Mouse (Mus musculus): ENCODE results near the gene Elobl.

Elobl gene

GRCm38 (mm10) chr11:88986616-88987015, 19.9 kb upstream of the Elobl start:
- no peak for DNase-seq (ENCODE audit: low spot score)

DNA sequence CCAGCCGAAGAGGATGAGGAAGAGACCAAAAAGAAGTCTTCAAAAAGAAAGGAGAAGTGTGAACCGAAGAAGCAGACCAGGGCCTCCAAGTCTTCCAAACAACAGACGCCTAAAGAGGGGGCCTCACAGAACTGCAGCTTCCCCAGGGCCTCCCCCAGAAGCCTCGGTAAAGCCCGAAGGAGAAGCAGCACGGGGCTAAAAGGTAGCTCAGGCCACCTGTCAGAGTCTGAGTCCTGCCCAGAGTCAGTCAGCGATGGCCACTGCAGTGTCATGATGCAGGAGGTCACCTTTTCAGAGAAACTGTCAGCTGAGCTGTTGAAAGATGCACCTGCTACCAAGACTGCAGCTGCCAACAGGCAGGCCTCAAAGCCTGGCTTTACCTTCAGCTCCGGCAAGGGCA, 14.6 kb upstream of the Elobl start:
- DNase-seq (ENCODE audit: low spot score), result no peak

GRCm38 (mm10) chr11:88977188-88977587, 10.5 kb upstream of the Elobl start:
- DNase-seq (ENCODE audit: low spot score), result no peak

- no peak for DNase-seq (ENCODE audit: low spot score)
These were observed 9.6 kb upstream of the Elobl start for GRCm38 (mm10) chr11:88976320-88976719.

- peak; percentile 71 for DNase-seq (ENCODE audit: low spot score)
These were observed 7.3 kb upstream of the Elobl start for GRCm38 (mm10) chr11:88973776-88974701.

GRCm38 (mm10) chr11:88970202-88970732, 3.5 kb upstream of the Elobl start, which contains the start of gene Coil:
Gene Coil, plus strand, starts transcription at chr11:88970252.
- DNase-seq (ENCODE audit: low spot score), result no peak

DNA sequence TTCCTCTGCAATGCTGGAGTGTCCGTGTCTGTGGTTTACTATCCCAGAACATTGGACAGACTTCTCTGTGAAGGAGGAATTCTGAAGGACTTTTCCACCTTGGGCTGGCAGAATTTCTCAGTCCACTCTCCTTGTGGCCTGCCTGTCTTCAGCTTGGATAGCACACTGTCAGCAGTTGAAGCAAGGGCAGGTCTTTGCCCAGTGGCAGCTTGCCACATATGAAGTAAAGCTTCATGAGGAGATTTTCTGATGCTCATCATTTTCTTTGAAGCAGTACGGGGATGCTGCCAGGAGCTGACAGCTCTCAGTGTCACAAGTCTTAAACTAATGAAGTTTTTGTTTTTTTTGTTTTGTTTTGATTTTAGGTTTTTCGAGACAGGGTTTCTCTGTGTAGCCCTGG, 7.9 kb downstream of the Elobl start:
- no peak for DNase-seq (ENCODE audit: low spot score)

DNA sequence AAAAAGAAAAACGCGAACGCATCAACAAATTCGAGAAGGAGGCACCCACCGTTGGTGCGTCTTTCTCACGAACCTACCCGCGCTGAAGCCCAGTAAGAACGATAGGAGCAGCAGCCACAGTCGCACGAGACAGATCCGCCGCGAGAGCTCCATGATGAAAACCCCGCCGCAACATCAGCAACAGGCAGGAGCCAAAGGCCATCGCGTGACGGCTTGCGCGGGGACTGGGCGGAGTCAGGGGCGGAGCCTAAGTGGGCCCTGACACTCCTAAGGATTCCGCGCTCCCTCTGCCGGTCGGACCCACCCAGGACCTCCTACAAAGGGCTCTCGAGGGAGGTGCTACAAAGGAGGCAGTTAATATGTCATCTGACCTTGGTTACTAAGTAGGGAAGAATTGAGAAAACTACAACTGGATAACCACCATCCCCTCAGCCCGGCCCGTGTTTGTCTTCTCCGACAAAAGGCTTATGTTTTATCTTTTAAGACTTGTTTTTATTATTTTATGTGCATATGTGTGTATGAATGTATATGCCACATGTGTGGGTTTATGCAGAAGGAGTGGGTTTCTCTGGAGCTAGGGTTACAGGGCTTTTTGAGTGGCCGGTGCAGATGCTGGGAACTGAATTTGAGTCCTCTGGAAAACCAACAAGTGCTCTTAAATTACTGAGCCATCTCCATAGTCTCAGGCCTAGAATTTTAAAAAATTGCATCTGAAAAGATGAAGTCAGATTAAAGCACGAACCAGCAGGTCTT, 11.3 kb downstream of the Elobl start, which contains the start of gene Scpep1:
TSS of gene Scpep1 (minus strand) at position 249 of the 753 bp plus-strand sequence.
- peak; percentile 88 for DNase-seq (ENCODE audit: low spot score)

DNA sequence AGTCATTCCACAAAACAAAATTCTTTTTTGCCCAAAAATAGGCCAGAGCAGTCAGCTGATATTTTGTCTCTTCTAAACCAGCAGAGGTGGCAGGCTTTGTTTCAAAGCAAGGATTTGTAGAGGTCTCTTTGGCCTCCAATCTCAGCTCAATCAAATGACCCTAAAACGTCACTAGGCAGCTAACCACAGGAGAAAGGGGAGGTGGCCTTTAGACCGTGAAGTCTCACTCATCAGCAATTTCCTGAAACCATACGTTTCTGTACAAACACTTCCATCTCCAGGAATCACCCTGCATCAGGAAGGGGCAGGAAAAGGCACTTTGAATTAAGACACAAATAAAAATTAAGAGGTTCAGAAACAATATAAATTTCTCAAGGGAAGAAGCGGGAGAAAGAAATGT, 11.9 kb downstream of the Elobl start:
- no peak for DNase-seq (ENCODE audit: low spot score)

GRCm38 (mm10) chr11:88953582-88953981, 13.1 kb downstream of the Elobl start:
- no peak for DNase-seq (ENCODE audit: low spot score)

DNA sequence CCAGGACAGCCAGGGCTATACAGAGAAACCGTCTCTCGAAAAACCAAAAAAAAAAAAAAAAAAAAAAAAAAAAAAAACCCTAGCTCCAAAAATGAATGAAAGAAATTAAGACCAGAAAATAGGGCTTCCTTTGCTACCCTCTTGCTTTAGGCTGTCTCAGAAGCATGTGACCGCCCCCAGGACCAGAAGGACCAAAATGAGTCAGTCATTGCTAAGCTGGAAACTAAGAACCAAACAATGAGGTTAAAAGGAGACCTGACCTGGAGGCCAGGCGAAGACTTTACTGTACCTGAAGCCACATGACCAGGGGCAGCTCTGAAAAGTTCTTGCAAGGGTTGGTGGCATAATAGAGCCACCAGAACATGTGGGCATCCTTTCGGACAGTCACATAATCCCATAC, 14.6 kb downstream of the Elobl start:
- no peak for DNase-seq (ENCODE audit: low spot score)

DNA sequence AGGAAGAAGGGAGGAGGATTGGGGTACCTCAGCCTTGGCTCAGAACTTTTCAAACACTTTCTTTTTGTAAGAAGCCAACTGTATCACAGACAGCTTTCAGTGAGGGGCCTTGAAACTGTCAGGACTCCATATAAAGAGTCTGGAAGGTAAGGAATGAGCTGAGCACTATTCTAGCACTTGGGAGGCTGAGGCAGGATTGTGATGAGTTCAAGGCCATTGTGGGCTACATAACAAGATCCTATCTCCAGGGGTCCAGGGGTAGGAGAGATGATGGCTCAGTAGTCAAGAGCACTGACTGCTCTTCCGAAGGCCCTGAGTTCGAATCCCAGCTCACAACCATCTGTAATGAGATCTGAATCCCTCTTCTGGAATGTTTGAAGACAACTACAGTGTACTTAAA, 15.2 kb downstream of the Elobl start:
- DNase-seq (ENCODE audit: low spot score), result no peak

- DNase-seq (ENCODE audit: low spot score), result no peak
These were observed 16.0 kb downstream of the Elobl start for GRCm38 (mm10) chr11:88950640-88951250.

GRCm38 (mm10) chr11:88949802-88950639, 16.7 kb downstream of the Elobl start:
- DNase-seq (ENCODE audit: low spot score), result no peak

DNA sequence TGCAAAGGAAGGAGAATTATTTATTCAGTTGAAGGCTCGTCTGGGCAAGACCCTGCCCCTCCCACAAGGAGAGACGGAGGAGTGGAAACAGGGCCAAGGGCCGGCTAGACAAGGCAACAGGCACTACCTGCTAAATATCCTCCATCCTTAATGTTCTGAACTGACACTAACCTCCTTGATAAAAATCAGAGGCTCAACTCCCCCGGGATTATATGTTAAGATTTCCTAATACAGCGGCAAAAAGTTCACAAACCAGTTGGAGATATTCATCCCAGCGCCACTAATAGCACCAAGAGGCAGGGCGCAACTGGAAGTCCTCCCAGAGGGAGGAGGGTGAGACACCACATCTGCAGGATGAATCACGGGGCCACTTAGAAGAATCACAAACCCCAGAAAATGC, 17.8 kb downstream of the Elobl start:
- DNase-seq (ENCODE audit: low spot score), result no peak

GRCm38 (mm10) chr11:88945971-88946585, 20.7 kb downstream of the Elobl start:
- DNase-seq (ENCODE audit: low spot score), result no peak

DNA sequence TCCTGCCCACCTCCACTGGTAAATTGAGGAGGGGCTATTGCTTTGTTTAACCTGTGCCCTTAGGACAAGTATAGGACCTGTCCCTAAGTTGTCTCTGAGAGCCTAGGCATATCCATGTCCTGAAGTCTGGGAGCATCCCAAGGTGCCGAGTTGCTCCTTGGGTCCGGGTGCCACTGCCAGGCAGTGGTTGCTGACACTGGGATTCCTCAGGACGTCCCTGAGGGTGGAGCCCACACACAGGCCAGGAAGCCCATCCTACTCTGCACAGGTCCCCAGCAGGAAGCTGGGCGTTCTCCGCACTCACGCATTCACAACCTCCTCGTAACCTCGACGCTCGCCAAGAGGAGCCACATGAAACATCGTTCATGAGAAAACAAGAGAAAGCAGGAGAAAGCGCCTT, 25.2 kb downstream of the Elobl start:
- DNase-seq (ENCODE audit: low spot score), result no peak

DNA sequence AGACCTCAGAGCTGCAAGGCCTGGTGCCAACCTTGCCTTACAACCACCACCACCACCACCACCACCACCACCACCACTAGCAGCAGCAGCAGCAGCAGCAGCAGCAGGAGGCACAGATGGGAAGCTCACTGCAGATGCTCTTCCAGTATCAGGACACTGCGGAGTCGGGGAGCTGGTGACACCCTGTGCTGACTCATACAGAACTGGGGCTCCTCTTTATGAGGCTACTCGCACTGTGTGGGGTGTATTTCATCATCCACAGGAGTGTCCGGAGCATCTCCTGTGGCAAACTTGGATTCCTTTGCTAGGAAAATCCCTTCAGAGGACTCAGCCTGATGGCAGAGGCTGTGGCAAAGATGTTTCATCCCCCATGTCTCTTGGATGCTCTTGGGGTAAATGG, 27.1 kb downstream of the Elobl start:
- DNase-seq (ENCODE audit: low spot score), result no peak

DNA sequence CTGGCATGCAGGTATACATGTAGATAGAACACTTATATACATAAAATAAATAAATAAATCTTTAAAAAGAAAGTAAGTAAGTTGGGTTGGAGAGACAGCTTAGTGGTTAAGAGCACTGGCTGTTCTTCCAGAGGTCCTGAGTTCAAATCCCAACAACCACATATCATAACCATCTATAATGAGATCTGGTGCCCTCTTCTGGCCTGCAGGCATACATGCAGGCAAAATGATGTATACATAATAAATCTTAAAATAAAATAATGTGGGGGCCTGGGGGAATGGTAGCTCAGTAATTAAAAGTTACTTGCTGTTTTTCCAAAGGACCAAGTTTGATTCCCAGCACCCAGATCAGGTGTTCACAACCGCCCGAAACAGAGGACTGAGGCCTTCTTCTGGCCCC, 28.0 kb downstream of the Elobl start:
- DNase-seq (ENCODE audit: low spot score), result no peak

GRCm38 (mm10) chr11:88937886-88938285, 28.8 kb downstream of the Elobl start:
- no peak for DNase-seq (ENCODE audit: low spot score)
